Mouse (Mus musculus): ENCODE data around the gene Acsl3.
A peak's percentile ranks its signal among the peaks of the same experiment; 100 is the strongest.

Acsl3 gene

DNA sequence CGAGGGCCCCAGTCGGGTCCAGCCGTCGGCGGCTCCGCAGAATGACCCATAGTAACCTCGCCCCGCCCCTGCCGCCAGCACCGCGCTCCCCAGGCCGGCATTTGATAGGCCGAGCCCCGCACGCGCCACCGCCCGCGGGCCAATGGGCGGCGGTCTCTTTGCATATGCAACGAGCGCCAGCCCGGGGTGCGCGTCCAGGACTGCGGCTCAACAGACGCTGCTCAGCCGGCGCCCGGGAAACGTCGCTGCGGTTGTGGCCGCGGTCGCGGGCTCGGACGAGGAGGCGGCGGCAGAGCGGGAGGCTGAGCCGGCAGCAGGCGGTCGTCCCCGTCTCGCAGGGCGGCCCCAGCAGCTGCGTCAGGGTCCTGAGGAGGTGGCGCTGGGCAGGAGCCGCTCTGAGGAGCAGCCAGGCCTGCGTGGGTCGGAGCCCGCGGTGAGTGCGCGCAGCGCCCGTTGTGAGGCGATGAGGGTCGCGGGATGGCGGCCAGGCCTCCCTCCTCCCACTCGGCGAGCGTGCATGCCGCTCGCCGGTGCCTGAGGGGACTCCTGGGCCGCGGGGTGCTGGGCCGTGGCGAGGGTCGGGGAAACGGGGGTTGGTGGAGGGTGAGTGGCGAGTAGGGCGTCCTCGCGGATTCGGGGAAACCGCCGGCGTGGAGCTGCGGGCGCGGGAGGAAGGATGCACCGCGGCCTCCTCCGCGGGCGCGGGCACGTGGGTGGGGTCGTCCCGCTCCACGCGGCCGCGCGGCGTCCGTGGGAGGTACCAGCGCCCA lies at the start of gene Acsl3, which contains the start of gene Utp14b:
Gene Acsl3, plus strand, starts transcription at position 155 of the 770 bp plus-strand sequence.
Gene Utp14b, plus strand, starts transcription at position 368 of the 770 bp plus-strand sequence.
- DNase-seq = peak; percentile 96 to 97

DNA sequence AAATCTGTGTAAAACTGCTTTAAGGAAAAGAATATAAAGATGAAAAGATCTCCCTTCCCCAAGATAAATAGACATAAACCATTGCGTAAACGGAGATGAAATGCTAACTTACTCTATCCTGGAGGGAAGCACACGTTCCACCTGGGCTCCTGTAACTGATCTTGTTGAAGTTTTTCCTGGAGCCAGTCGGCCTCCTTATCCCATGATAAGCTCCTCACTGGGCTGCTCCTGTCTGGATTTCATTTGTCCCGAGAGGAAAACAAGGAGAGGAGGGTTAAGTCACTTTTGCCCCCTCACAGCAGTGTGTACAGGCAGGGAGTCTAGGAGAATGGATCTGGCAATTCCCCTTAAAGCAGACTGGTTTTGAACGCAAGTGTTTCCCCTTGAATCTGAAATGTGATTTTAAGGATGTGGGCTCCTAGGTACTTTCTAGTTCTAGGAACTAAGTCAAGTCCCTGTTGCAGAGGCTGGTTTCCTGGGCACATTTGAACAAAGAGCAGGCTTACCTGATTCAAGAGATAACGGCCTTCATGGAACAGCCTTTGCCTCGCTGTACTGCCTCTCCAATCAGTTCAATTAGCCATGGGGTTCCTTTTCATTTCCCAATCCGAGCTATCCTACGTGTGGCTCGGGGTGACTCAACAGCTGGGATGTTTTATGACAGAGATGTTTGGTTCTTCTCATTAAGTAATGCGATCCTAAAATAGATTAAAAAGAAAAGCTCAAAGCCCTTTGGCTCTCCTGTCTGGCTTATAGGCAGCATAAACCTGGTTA lies 48.3 kb upstream of the Acsl3 start:
- no peak for DNase-seq

DNA sequence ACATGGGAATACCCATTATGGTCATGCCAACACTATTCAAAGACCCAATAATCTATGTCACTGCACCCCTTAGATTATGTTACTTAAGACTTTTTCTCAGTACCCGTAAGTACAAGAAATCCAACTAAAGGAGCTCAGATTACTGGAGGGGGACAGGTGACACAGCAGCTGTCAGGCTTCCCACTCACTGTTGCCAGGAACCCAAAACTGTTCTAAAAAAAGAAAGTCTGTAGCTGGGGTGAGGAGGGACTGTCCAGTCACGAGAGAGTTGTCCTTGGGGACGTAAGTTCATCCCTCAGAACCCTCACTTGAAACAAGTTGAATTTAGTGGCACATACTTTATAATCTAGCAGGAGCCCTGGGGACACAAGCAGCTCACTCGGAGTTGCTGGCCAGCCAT lies 46.6 kb upstream of the Acsl3 start:
- DNase-seq = no peak

DNA sequence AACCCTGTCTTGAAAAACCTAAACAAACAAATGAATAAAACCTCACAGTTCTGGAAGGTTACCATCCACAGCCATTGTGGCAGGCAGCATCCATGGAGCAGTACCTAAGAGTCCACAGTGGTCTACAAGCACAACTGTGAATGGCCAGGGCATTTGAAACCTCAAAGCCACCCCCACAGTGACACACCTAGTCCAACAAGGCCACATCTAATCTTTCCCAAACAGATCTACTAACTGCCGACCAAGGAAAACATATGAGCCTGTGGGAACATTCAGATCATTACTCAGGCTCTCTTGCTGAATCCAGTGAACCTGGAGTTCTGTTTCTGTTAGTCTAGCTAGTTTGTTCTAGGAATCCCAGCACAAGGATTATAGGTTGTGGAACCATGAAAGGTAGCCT lies 44.7 kb upstream of the Acsl3 start:
- DNase-seq = no peak

DNA sequence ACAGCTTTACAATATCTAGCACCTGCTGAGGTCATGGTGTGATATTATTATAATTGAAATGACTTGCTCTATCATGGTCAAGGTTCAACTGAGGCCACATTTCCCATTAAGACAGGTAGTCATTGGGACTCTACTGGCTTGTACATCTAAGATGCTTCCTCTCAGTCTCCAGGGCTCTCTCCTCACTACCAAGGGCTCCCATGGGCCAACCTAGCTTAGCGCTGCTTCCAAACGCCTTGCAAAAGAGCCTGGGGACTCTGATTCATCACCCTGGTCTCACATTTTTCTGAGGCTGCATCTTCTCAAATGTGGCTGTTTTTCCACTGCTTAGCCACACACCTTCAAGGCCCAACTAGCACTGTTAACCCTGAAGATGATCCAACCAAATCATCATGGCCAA lies 33.3 kb upstream of the Acsl3 start:
- DNase-seq = no peak

DNA sequence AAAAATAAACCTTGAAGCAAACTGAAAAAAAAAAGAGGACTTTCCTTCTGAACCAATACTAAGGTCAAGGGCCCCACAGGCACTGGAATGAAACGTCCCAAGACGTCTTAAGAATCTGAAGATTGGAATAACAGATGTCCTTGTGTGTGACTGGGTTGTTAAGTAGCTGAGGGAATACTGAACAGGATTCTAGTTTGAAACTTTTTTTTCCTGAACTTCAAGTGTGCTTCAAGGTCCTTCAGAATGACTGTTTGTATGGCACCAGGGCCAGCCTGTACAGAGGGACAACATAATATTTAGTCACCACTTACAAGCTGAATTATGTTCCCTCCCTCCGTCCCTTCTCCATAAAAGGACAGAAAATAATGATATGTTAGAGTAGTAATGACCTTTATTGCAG lies 23.1 kb upstream of the Acsl3 start:
- DNase-seq = no peak

DNA sequence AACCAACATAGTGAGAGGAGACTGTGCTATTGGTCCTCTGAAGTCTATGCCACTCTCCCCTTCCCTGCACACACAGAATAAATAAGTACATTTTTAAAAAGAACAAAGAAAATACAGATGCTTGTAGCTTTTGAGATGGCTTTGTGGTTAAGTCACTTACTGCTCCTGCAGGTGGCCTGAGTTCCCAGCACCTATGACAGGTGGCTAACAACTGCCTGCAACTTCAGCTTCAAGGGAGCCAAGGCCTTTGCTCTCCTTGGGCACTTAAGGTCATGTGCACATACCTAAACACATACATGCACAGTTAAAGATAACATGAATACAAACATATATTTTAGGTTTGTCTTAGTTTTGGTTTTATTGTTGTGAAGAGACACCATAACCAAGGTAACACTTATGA lies 16.8 kb upstream of the Acsl3 start:
- DNase-seq = no peak

DNA sequence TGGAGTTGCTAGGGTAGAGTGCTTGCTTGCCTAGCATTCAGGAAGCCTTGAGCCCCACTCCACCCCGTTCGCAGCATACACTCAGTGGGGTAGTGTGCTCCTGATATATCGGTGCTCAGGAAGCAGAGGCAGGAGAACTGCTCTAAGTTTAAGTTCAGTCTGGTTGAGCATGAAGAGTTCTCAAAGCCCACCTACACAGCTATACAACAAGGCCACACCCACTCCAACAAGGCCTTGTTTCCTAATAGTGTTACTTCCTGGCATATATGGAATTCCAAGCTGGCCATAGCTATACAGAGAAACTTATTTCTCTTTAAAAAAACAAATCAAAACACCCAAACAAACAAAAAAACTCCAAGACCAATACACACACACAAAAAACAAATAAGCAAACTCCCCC lies 15.8 kb upstream of the Acsl3 start:
- DNase-seq = no peak

DNA sequence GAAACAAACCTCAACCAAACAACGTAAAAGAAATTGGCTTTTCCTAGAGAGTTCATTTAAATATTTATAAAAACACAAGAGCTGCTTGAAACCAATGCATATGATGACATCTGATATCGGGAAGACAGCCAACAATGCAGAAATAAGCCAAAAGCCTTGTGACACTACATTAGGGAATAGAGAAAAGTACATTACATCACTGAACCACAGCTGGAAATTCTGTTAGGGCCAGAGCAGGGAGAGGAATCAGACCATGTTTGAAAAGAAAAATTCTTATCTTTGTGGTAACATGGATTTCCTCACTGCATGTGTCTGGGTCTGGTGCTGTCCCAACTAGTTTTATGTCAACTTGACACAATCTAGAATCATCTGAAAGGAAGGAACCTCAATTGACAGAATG lies 15.4 kb upstream of the Acsl3 start:
- DNase-seq = no peak

DNA sequence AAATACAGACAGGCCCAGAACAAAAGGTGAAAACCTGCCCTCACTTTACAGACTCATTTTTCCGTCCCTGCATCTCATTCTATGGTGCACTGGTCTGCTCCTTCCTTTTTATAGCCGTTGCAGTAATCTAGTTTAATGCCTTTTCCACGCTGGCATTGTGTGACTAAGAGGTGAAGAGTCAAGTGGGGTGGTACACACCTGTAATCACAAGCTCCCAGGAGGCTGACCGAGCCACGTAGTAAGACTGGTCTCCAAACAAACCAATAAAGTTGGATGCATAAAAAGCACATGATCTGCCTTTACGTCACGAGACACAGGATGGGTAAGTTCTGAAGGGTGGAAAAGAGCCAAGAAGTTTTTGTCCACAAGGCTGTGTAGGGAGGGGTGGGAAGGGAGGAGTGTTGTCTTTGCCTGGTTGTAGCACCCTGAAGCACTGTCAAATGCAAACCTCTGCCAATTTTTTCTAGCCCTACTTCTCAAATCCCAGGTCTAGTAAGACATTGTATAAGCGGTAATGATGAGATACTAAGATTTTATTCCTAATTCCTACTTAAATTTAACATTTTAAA lies 10.2 kb upstream of the Acsl3 start:
- peak; percentile 25 to 67 for DNase-seq

DNA sequence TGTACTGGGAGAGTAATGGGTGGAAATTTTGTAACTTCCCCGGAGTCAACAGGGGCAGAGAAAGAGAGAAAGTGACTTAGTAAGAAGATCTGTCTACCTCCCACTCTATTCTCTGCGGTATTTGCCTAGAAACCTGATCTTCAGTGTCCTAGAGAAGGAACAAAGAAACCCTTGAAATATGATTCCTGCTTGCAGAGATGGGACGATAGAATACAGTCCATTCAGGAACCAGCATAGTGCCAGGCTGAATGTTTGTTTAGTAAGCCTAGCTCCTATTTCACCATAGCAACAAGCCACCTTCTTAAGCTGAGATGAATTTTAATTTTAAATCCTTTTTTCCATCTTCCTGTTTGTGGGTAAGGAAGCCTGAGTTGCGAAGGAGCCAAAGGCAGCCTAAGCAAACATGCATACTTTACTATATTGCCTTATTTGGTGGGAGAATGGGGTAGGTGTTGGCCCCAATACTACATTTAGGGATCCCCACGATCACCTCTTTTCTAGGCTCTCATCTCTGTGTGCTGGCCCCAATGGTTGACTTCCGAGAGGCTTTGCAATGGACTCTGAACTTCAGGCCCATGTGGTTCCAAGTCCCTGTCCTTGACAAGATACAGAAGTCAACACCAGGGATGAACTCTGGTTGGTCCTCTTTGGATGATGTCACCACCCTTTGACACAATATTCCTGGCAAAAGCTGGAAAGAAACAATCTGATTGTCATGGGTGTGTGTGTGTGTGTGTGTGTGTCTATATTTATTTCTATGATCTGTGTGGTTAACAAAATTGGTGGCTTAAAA lies 8.2 kb upstream of the Acsl3 start:
- no peak for DNase-seq

DNA sequence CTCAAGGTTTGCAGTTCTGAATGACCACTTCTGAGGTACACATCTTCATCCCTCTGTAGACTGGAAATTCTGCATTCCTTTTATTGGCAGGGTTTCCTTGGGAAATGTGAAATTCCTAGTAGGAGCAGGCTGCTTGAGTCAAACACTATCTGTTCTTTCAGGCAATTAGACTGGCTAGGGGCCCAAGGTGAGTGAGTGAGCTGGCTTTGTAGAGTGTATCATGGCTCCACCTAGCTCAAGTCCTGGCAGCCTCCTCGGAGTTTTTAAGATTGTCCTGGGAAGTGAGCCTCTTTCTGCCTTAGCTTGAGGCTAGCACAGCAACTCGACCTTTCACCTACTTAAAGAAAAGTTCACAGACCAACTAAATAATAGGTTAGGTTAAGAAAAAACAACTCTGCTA lies 1.2 kb upstream of the Acsl3 start:
- DNase-seq = peak; percentile 57 to 72

DNA sequence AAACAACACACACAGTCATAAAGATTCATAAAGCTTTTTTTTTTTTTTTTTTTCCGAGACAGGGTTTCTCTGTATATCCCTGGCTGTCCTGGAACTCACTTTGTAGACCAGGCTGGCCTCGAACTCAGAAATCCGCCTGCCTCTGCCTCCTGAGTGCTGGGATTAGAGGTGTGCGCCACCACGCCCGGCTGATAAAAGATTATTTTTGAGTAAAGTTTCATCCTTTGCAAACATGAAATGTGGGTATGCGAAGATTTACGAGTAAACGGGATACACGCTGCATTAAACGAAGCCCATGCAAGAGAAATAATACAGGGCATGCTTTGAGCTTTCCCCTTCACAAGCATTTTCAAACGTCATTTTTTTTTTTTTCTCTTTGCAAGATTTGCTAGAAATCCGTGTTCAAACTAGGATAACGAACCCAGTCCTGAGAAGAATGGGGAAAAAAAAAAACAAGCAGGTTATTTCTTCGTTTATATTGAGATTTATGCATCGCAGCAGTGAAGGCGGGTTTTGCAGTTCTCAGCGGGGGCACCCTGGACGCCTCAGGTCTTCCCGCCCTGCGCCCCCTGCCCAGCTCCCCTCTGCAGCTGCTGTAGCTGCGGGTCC lies 500 bp upstream of the Acsl3 start:
- DNase-seq = no peak

DNA sequence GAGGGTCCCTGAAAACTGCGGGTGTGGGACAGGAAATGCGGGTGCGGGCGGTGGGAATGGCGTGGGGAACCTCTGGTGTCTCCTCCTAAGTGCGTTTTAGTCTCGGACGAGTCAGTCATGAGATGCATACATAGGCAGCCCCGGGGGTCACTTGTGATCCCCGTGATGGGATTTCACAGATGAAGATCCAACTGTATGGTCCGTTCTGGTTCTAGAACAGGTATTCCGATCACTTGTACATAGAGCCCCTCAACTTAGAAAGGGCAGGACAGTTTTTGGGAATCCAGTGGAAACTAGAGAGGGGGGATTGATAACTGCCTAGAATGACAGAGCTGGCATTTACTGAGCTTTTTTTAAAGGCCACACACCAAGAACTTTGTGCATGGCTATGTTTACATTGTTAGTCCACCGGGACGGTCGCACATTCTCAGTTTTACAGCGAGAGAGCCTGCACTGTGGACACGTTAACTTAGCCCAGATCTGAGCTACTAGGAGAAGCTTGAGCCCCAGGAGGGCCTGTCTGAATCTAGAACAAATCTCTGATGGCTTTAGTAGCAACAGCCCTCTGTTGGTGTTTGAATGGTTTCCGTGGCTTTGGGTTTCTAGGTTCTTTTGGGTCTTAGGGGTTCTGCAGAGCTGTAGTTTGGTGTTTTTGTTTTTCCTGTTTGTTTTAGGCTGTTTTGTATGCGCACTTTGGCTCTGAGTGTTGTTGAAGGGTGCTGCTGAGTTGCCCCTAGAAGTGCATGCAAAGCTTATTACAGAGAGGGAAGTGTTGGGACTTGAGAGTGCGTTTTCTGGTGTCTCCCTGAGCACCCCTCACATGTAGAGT lies 1.0 kb downstream of the Acsl3 start:
- no peak for DNase-seq

DNA sequence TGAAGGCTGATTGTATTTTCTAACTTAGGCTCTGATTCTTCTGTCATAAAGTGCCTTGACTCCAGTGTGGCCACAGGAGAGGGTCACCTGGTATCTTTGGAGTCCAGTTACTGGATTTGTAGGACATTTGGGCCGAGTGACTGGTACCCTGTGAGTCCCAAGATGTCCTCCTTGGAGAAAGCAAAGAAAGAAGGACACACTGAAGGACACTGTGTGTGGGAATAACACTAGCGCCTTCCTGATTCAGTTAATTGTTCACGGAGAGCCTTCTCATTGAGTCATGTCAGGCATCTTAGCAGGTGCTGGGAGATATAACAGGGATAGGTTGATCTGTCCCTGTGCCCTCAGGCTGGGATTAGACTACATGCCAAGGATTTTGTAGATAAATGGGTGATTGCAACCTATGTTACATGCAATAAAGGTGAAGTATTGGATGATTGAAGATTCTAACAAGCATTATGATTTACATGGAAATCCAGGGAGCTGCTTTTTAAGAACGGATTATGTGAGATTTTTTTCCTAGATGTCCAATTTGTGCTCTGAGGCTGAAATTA lies 1.7 kb downstream of the Acsl3 start:
- DNase-seq = no peak

DNA sequence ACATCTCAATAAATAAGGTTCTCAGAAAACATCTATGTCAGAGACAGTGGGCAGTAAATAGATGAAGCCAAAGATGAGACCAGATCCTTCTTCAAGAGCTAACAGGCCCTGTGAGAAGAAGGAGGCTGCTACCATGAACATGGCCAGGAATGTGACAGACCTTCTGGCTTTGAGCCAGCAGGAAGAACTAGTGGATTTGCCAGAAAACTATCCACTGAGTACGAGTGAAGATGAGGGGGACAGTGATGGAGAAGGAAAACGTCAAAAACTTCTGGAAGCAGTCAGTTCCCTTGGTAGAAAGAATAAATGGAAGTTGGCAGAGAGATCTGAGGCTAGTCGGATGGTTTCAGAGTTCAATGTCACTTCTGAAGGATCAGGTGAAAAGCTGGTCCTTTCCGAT lies 6.7 kb downstream of the Acsl3 start:
- no peak for DNase-seq

DNA sequence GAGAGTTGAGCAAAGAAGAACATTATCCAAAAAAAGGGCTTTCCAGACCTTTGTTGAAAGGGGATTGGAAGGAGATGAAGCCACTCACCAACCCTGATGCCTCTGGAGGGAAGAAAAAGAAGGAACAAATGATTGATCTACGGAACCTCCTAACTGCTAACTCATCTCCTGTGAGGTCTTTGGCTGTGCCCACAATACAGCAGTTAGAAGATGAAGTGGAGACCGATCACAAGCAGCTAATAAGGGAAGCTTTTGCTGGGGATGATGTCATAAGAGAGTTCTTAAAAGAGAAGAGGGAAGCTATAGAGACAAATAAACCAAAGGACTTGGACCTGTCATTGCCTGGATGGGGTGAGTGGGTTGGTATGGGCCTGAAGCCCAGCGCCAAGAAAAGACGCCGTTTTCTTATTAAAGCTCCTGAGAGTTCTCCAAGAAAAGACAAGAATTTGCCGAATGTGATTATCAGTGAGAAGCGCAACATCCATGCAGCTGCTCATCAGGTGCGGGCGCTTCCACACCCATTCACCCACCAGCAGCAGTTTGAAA lies 8.4 kb downstream of the Acsl3 start:
- no peak for DNase-seq

DNA sequence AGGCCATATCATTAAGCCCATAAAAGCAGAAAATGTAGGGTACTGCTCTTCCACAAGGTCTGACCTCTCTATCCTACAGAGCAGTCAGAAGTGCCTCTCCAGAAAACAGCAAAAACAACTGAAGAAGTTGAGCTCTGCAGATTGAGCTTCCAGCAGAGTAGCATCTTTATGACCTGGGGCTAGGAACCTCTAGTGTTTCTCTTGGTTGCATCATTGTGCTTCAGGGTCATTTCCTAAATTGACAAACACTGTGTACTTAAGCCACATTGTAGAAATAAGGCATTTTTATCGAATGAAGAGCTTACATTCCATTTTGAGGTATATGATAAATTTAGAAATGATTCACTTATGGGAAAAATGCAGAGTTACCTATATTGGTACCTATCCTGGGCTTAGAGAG lies 9.0 kb downstream of the Acsl3 start:
- no peak for DNase-seq

DNA sequence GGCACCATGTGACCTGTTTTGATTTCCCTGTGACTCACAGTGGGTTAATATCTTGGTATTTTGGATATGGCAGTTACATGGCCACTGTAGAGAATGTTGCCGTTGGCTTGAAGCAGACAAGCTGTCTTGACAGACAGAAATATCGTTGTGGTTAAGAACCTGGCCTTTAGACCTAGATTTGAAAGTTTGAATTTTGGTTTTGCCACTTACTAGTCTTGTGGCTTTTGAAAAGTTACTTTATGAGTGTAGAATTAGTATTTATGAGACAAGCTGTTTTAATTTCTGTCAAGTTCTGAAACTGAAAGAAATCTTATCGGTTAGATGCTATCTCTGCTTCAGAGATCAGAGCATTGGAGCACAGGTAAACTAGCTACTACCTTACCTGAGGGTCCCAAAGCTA lies 24.7 kb downstream of the Acsl3 start:
- no peak for DNase-seq

DNA sequence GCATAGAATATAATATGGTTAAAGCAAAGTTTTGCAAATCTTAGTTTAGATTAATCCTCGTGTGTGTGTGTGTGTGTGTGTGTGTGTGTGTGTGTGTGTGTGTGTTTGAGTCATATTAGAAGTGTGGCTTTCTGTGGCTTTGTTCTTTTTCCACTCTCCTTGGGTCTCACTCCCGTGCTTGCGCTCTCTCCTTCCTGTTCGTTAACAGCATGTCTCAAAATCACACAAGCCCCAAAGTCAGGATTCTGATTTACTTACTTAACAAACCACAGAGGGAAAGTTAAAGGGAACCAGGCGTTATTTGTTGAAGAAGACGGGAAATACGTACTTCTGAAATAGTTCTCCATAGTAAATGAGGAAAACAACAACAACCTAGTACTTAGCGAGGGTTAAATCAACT lies 26.5 kb downstream of the Acsl3 start:
- no peak for DNase-seq

DNA sequence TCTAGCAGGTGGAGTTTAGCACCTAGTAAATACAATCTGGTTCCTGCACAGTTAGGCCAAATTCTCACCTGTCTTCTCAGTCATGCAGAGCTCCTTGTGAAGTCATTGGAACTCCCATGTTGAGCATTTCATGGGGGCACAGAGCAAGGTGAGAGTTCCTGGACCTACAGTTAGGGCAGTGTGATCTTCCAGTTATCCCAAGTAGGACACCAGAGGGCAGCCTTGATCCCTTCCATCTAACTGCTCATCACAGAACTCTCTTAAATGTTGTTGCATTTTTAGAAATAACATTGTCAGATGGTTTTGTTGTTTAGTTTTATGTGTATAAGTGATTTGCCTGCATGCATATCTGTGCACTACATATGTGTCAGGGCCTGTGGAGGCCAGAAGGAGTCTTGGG lies 29.2 kb downstream of the Acsl3 start:
- no peak for DNase-seq
